Comparison of ENCODE assay signal across 19 mouse cellular contexts in genomic region chr16:43625289-43625688, GRCm38 (mm10). TPM values are rescaled to one million over a fixed set of nuclear protein-coding genes. Genes with fewer than 3 reads are reported as not detected.
DNase-seq lines count a peak whose midpoint lies in the region; ATAC-seq and TF ChIP-seq lines count a peak whose summit lies in the region.
"Had no signal": no experiment of that assay in that cellular context is flagged by ENCODE, and none has a peak within 500 bp of the region (broad histone marks: within the 10 kb centered on the region; RNA-seq: fewer than 3 reads in every experiment).

No protein-coding gene starts in this region.

- no peaks in the 10 kb centered on the region for H3K27me3 ChIP-seq in hindbrain, embryonic 14.5 days (ENCODE audit: control insufficient read depth, insufficient read depth, low read length)
- no peaks in the 10 kb centered on the region for H3K27me3 ChIP-seq in hindbrain, embryonic 13.5 days
- H3K27me3 ChIP-seq in embryonic facial prominence, embryonic 15.5 days, result no peaks in the 10 kb centered on the region
- H3K27me3 ChIP-seq in myocyte (ENCODE audit: control insufficient read depth, insufficient read depth, insufficient read length), result no peaks in the 10 kb centered on the region
- H3K27me3 ChIP-seq: limb, embryonic 13.5 days; megakaryocyte, embryonic 14.5 days; neural tube, embryonic 12.5 days had no signal

- H3K79me2 ChIP-seq in myocyte (ENCODE audit: control insufficient read depth, insufficient read depth), result no peaks in the 10 kb centered on the region

- H3K4me3 ChIP-seq in hindbrain, embryonic 14.5 days (replicated peaks; ENCODE audit: low read length), result no peak overlapping the region
- H3K4me3 ChIP-seq in hindbrain, embryonic 13.5 days, result no peak overlapping the region
- no peak overlapping the region for H3K4me3 ChIP-seq in embryonic facial prominence, embryonic 15.5 days (replicated peaks)
- H3K4me3 ChIP-seq in myocyte, result no peak overlapping the region
- no peak overlapping the region for H3K4me3 ChIP-seq in lung, adult 2 months (replicated peaks; ENCODE audit: extremely low read depth, low read depth, low read length)
- H3K4me3 ChIP-seq: limb, embryonic 13.5 days; megakaryocyte, embryonic 14.5 days; neural tube, embryonic 12.5 days had no signal

- no peak for TF ChIP-seq POLR2A in myocyte (IDR thresholded peaks at IDR 0.05; ENCODE audit: insufficient read length, low read depth)
- TF ChIP-seq POLR2A in lung, adult 2 months (IDR thresholded peaks at IDR 0.05; ENCODE audit: borderline replicate concordance, extremely low read depth, low read depth, low read length), result no peak

- no peak for TF ChIP-seq CTCF in lung, adult 2 months (IDR thresholded peaks at IDR 0.05; ENCODE audit: insufficient read depth, low read length)

- H3K9me3 ChIP-seq in hindbrain, embryonic 14.5 days (ENCODE audit: control insufficient read depth, low read length), result no peaks in the 10 kb centered on the region
- H3K9me3 ChIP-seq in hindbrain, embryonic 13.5 days, result no peaks in the 10 kb centered on the region
- H3K9me3 ChIP-seq in embryonic facial prominence, embryonic 15.5 days (replicated peaks), result no peaks in the 10 kb centered on the region
- H3K9me3 ChIP-seq: limb, embryonic 13.5 days; megakaryocyte, embryonic 14.5 days; neural tube, embryonic 12.5 days had no signal

- H3K4me1 ChIP-seq in hindbrain, embryonic 14.5 days (replicated peaks; ENCODE audit: control insufficient read depth, insufficient read depth, low read length), result no peaks in the 10 kb centered on the region
- peaks cover 12% of the 10 kb centered on the region; the same call in 1 of the 2 replicates for H3K4me1 ChIP-seq in hindbrain, embryonic 13.5 days (replicated peaks)
- H3K4me1 ChIP-seq in embryonic facial prominence, embryonic 15.5 days, result peaks cover 18% of the 10 kb centered on the region; the same call in 1 of the 2 replicates
- H3K4me1 ChIP-seq in lung, adult 2 months (ENCODE audit: control insufficient read depth, insufficient read depth, low read length), result peaks cover 6% of the 10 kb centered on the region; the same call in 1 of the 2 replicates

- H3ac ChIP-seq in myocyte (ENCODE audit: control insufficient read depth, insufficient read length), result no peak overlapping the region

- WGBS in hindbrain, embryonic 14.5 days, result 68% methylated on average over 2 of the region's 2 CpGs
- WGBS in hindbrain, embryonic 13.5 days, result 80% methylated on average over 2 of the region's 2 CpGs
- WGBS in embryonic facial prominence, embryonic 15.5 days, result 42% methylated on average over 2 of the region's 2 CpGs
- 73% methylated on average over 2 of the region's 2 CpGs for WGBS in lung, adult 2 months

- H3K27ac ChIP-seq in hindbrain, embryonic 14.5 days, result 0 out of 2 replicates have a peak overlapping the region, but pooled peaks have one; percentile 38
- no peak overlapping the region for H3K27ac ChIP-seq in hindbrain, embryonic 13.5 days
- peak overlapping the region; percentile 12; the same call in 1 of the 2 replicates for H3K27ac ChIP-seq in embryonic facial prominence, embryonic 15.5 days (replicated peaks)
- H3K27ac ChIP-seq: limb, embryonic 13.5 days; neural tube, embryonic 12.5 days had no signal

- no peak overlapping the region for H3K9ac ChIP-seq in hindbrain, embryonic 14.5 days
- no peak overlapping the region for H3K9ac ChIP-seq in hindbrain, embryonic 13.5 days
- no peak overlapping the region for H3K9ac ChIP-seq in embryonic facial prominence, embryonic 15.5 days
- H3K9ac ChIP-seq: limb, embryonic 13.5 days; neural tube, embryonic 12.5 days had no signal

- no peak for ATAC-seq in hindbrain, embryonic 14.5 days (ENCODE audit: low FRiP score)
- no peak for ATAC-seq in hindbrain, embryonic 13.5 days (ENCODE audit: low FRiP score)
- ATAC-seq in embryonic facial prominence, embryonic 15.5 days (ENCODE audit: insufficient number of reproducible peaks, low FRiP score, low TSS enrichment, low read depth), result no peak

- DNase-seq in gastrocnemius, adult 18-20 months (ENCODE audit: low spot score), result peak; percentile 65
- DNase-seq in gastrocnemius, adult 8-10 months (ENCODE audit: low spot score in 2 of 2), result no peak
- DNase-seq in hindbrain, embryonic 14.5 days (ENCODE audit: low spot score), result no peak
- no peak for DNase-seq in lung, adult 2 months
- DNase-seq in right cerebral cortex, postnatal 4 days, result no peak
- DNase-seq: cerebellum, adult 9-11 months; gastrocnemius, postnatal 10 days; kidney, adult 18-20 months; kidney, postnatal 10 days; lung, postnatal 14 days had no signal

- no peak overlapping the region for H3K4me2 ChIP-seq in hindbrain, embryonic 14.5 days (replicated peaks)
- H3K4me2 ChIP-seq in hindbrain, embryonic 13.5 days, result no peak overlapping the region
- H3K4me2 ChIP-seq in embryonic facial prominence, embryonic 15.5 days (replicated peaks), result no peak overlapping the region
- H3K4me2 ChIP-seq in myocyte (ENCODE audit: low read depth), result no peak overlapping the region
- H3K4me2 ChIP-seq: limb, embryonic 13.5 days; neural tube, embryonic 12.5 days had no signal

- peaks cover 29% of the 10 kb centered on the region for H3K36me3 ChIP-seq in hindbrain, embryonic 14.5 days (replicated peaks; ENCODE audit: control insufficient read depth, insufficient read depth)
- peaks cover 21% of the 10 kb centered on the region for H3K36me3 ChIP-seq in hindbrain, embryonic 13.5 days
- H3K36me3 ChIP-seq in embryonic facial prominence, embryonic 15.5 days, result no peaks in the 10 kb centered on the region
- no peaks in the 10 kb centered on the region for H3K36me3 ChIP-seq in myocyte (ENCODE audit: control insufficient read depth, insufficient read depth)
- H3K36me3 ChIP-seq: limb, embryonic 13.5 days had no signal

TF ChIP-seq in myocyte, 11 proteins besides CTCF, POLR2A, EP300 and RAD21:
- TF ChIP-seq E2F4 (IDR thresholded peaks at IDR 0.05; ENCODE audit: insufficient read depth) (no peak), POLR2AphosphoS2 (IDR thresholded peaks at IDR 0.05; ENCODE audit: insufficient read length, low read depth) (no peak), MYOD1 (IDR thresholded peaks at IDR 0.05; ENCODE audit: control insufficient read depth in 1 of 3, insufficient read length in 2 of 3, low read depth in 2 of 3) (peak in 2 of 3 experiments; percentile 22 to 31), SRF (IDR thresholded peaks at IDR 0.05; ENCODE audit: control insufficient read depth, insufficient read length, low read depth) (no peak)
TF ChIP-seq in myocyte: peak in this region for 1.

RNA-seq across cellular contexts. Expression of gene Tigit, which starts 38.7 kb away (rescaled TPM):
- total RNA-seq in gastrocnemius, adult 18-20 months (2021), result not detected
- not detected for total RNA-seq in gastrocnemius, adult 8-10 months (2022)
- not detected in 2 replicates for polyA plus RNA-seq in hindbrain, embryonic 14.5 days (2014; fragmentation: Nextera tagmentation; extraction: Ambion mirVana)
- not detected in 2 replicates for polyA plus RNA-seq in hindbrain, embryonic 13.5 days (2015; fragmentation: Nextera tagmentation; extraction: Ambion mirVana)
- polyA plus RNA-seq in embryonic facial prominence, embryonic 15.5 days (2015; fragmentation: Nextera tagmentation; extraction: Ambion mirVana), result 0.18 and 0.36 TPM in 2 replicates
- polyA plus RNA-seq in myocyte (2012; fragmentation: generic; extraction: Trizol), result 2.2 TPM
- polyA plus RNA-seq in lung, adult 2 months (2012; rRNA removed), result 0.18 and 0.43 TPM in 2 replicates
- total RNA-seq: adrenal gland, postnatal 4 days; gastrocnemius, postnatal 10 days; heart, postnatal 14 days had no signal
- polyA plus RNA-seq: limb, embryonic 13.5 days; liver, embryonic 16.5 days; neural tube, embryonic 12.5 days had no signal
